Mouse (Mus musculus): ENCODE measurements around the gene Tmprss2.
"Not testable (repeated sequence)": the region's sequence is repeated elsewhere in the genome, so short reads cannot be mapped to it uniquely, and the experiment has no call there.

Gene Tmprss2

DNA sequence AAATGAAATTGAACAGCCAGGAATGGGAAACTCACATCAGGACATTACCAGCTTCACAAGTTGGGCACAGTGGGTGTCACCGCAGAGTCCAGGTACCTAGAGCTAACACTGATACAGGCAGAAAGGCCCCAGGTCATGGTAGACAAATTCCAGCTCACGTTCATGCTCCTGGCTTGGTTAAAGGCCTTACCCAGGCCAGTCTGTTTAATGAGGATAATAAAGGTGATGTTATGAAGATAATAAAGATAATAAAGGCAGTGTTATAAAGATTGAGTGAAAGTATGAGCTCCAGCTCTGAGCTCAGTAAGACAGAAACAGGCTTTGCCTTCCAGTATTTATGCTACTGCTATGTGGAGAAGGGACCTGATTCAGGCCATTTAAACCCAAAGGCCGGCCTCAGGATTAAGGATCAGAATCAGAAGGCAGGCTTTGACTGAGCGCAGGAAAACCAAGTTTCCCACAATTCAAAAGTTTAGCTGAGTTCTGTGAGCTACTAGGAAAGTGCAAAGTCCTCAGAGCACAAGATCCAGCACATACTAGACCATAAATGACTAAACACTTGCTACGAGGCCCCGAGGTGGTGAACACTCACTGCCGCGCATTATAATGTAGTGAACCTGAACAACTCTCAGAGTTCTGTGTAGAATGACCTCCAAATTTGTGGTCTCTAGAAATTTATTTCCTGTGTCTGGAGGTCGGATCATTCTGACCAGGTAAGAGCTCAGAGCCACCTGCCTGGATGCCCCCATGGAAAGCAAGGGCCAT, 4.9 kb downstream of the Tmprss2 start:
- H3K27me3 ChIP-seq (ENCODE audit: control insufficient read depth, insufficient read depth, low read length, poor library complexity, severe bottlenecking) = no peaks in the 10 kb centered on the region
- no peaks in the 10 kb centered on the region for H3K36me3 ChIP-seq (ENCODE audit: control insufficient read depth, insufficient read depth, low read length, poor library complexity, severe bottlenecking)
- no peak for DNase-seq (ENCODE audit: low read depth, low spot score)

DNA sequence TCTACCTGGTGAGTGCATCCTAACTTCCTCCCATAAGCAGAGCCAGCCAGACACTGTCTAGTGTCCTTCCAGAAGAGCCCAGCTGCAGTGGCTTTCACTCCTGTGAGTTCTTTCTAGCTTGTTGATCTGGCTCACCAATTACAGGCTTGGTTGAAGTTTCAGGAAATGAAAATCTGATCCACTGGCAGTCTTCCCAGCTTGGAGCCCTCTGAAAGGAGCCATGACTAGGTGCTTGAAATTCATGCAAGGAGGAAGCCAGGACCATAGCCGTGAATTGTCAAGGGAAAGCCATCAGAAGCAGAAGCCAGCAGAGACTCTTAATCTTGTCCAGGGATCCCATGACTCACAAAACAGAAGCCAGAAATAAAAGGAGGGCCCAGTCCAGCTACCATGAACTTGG, 8.7 kb downstream of the Tmprss2 start:
- no peaks in the 10 kb centered on the region for H3K27me3 ChIP-seq (ENCODE audit: control insufficient read depth, insufficient read depth, low read length, poor library complexity, severe bottlenecking)
- no peak for DNase-seq (ENCODE audit: low read depth, low spot score)
- H3K36me3 ChIP-seq (ENCODE audit: control insufficient read depth, insufficient read depth, low read length, poor library complexity, severe bottlenecking) = no peaks in the 10 kb centered on the region

DNA sequence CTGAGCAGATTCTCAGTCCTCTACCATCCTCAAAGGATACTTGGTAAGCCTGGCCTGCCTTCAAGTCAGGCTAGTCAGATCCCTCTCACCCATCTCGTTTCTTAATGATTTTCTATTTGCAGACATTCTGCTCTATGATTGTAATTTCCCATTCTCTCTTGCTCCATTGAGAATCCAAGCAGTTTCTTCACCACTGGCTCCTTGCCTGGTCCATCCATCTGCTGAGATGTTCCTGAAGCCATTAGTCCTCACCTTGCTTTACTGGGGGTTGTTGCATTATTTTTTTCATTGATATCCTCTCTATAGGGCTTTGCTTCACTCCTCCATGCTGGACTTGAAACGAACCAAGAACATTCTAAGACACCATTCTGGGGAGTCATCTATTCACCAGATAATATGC, 10.4 kb downstream of the Tmprss2 start:
- DNase-seq (ENCODE audit: low read depth, low spot score) = no peak
- Histone ChIP-seq H3K27me3 (ENCODE audit: control insufficient read depth, insufficient read depth, low read length, poor library complexity, severe bottlenecking) (no peaks in the 10 kb centered on the region), H3K36me3 (ENCODE audit: control insufficient read depth, insufficient read depth, low read length, poor library complexity, severe bottlenecking) (no peaks in the 10 kb centered on the region)

DNA sequence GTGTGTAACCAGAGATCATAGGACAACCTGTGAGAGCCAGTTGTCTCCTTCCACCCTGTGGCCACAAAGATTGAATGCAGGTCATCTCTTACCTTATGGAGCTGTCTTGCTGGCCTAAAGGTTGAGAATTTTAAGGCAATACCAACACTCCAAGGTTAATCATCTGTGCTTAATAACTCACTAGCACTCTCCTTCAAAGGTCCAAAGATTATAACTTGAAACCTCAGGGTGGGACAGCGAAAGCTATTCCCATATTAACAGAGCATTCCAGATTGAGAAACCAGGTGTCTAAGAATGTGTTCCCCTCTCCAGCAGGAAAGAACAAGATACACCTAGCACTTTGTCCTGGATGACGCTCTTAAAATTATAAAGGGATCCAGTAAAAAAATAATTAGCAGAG, 12.9 kb downstream of the Tmprss2 start:
- Histone ChIP-seq H3K36me3 (ENCODE audit: control insufficient read depth, insufficient read depth, low read length, poor library complexity, severe bottlenecking) (no peaks in the 10 kb centered on the region), H3K27me3 (ENCODE audit: control insufficient read depth, insufficient read depth, low read length, poor library complexity, severe bottlenecking) (no peaks in the 10 kb centered on the region)
- DNase-seq (ENCODE audit: low read depth, low spot score) = no peak

DNA sequence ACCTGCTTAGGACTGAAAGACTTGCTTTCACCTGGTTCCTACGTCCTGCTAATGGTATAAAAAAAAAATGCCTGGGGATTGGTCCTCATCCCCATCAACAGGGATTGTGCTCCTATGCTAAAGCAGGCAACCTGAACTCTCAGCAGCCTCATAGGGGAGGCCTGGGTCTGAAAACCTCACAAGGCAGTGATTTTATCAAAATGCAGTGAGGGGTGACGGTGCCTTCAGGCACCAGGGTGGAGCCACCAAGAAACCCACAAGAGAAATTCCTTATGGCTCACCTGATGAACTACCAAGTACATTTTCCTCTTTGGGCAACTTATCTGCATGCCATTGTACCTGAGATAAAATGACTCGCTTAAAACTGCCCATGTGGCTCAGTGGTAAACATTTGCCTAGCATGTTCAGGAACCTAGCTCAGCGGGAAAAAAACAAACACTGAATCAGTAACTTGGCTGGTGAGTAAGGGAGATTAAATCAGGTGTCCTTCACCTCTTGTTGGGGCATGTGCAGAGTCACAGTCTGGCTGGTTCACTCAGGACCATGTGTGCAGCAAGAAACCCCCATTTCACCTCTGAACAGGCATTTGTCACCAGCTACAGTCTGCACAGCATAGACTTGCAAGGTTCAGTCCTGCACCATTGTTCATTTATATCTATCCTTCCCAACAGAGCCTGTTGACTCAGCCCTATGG, 17.0 kb downstream of the Tmprss2 start:
- DNase-seq (ENCODE audit: low read depth, low spot score) = no peak
- no peaks in the 10 kb centered on the region for H3K27me3 ChIP-seq (ENCODE audit: control insufficient read depth, insufficient read depth, low read length, poor library complexity, severe bottlenecking)
- no peaks in the 10 kb centered on the region for H3K36me3 ChIP-seq (ENCODE audit: control insufficient read depth, insufficient read depth, low read length, poor library complexity, severe bottlenecking)

DNA sequence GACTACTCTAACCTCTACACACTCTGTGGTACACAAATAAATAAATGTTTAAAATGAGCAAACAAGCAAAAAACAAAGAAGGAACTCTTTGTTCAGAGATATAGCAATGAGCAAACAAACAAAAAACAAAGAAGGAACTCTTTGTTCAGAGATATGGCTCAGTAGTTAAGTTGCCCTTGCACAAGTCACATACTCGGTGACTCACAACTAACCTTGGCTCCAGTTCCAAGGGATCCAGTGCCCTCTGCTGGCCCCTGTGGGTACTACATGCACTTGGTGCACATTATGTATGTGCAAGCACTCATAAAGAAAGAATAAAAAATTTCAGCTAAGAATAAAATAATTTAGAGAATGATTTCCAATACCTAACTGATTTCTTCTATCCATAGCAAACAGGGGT, 17.9 kb downstream of the Tmprss2 start:
- peak; percentile 79 for DNase-seq (ENCODE audit: low read depth, low spot score)
- no peaks in the 10 kb centered on the region for H3K27me3 ChIP-seq (ENCODE audit: control insufficient read depth, insufficient read depth, low read length, poor library complexity, severe bottlenecking)
- no peaks in the 10 kb centered on the region for H3K36me3 ChIP-seq (ENCODE audit: control insufficient read depth, insufficient read depth, low read length, poor library complexity, severe bottlenecking)

DNA sequence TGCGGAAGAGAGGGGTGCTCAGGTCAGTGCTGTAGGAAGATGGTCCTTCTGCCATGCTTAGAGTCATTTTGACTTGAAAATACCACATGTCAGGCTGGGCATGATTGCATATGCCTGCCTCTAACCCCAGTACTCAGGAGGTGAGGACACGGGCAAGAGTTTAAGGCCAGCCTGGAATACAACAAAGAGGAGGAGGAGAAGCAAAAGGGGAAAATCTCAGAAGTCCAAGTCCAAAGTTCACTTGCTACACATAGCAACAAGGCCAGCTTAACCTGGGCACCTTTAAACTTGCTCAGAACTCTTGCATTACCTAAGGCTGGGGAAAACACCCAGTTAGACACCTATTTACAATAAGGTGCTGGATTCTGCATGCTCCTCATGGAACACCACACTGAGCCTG, 19.5 kb downstream of the Tmprss2 start:
- Histone ChIP-seq H3K27me3 (ENCODE audit: control insufficient read depth, insufficient read depth, low read length, poor library complexity, severe bottlenecking) (no peaks in the 10 kb centered on the region), H3K36me3 (ENCODE audit: control insufficient read depth, insufficient read depth, low read length, poor library complexity, severe bottlenecking) (no peaks in the 10 kb centered on the region)
- no peak for DNase-seq (ENCODE audit: low read depth, low spot score)

DNA sequence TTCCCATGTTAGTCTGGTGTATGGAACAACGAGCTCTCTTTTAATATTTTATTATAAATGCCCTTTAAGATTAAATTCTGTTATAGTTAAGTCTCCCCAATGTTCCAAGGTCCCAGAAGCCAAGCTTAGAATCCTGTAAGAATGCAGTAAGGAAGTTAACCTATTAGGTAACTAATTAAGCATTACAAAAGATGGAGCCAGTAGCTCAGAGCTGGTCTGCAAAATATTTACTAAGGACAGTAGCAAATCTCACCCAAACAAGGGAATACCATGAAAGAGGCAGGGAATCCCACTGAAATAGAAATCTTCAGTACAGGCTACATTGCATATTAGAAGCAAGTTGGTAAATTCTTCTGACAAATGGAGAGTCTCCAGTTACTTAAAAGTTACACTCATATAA, 28.1 kb downstream of the Tmprss2 start:
- H3K27me3 ChIP-seq (ENCODE audit: control insufficient read depth, insufficient read depth, low read length, poor library complexity, severe bottlenecking); DNase-seq (ENCODE audit: low read depth, low spot score); H3K36me3 ChIP-seq (ENCODE audit: control insufficient read depth, insufficient read depth, low read length, poor library complexity, severe bottlenecking): not testable (repeated sequence)

DNA sequence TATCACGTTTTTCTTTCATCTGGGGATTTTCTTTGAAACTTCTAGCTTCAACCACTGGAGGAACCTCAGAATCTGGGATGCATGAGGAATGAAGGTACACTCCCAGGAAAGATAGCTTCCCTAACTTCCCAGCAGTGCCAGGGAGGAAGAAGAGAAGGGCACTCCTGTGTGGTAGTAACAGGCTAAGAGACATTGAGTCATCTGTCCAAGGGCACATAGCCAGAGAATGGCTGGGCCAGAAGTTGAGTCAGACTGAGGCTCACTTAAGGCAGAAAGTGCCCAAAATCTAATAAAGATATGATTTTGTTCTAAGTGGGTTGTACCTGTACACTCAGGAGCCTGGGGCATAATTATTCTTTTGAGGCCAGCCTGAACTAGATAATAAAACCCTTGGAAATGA, 41.6 kb downstream of the Tmprss2 start:
- H3K36me3 ChIP-seq (ENCODE audit: control insufficient read depth, insufficient read depth, low read length, poor library complexity, severe bottlenecking) = no peaks in the 10 kb centered on the region
- no peaks in the 10 kb centered on the region for H3K27me3 ChIP-seq (ENCODE audit: control insufficient read depth, insufficient read depth, low read length, poor library complexity, severe bottlenecking)
- no peak for DNase-seq (ENCODE audit: low read depth, low spot score)

DNA sequence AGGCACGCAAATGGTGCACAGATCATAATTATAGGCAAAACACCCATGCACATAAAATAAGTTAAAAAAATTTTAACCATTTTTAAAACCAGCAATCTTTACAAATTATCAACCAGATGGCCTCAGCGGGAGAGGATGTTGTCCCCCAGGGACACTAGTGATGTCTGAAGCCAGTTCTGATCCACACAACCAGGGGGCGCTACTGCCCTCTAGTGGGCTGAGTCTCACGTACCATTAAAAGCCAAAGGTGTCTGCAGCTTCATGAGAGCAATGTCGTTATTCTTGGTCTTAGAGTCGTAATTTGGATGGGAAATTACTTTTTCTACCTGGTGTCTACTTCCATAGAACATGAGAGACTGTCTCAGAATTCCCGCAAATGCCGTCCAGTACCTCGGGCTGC, 42.3 kb downstream of the Tmprss2 start:
- Histone ChIP-seq H3K36me3 (ENCODE audit: control insufficient read depth, insufficient read depth, low read length, poor library complexity, severe bottlenecking) (no peaks in the 10 kb centered on the region), H3K27me3 (ENCODE audit: control insufficient read depth, insufficient read depth, low read length, poor library complexity, severe bottlenecking) (no peaks in the 10 kb centered on the region)
- no peak for DNase-seq (ENCODE audit: low read depth, low spot score)

DNA sequence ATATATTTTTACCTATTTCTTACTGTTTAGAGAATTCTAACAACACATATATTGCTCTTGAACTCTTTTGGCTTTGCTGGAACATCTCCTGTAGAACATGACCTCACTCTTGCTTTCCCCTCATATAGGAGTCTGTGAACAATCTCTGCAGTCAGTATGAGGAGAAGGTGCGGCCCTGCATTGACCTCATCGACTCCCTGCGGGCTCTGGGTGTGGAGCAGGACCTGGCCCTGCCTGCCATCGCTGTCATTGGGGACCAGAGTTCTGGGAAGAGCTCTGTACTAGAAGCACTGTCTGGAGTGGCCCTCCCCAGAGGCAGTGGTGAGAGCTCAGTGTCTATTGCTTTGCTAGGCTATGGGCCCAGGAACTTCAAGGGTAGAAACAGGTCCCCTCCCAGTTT, 66.7 kb downstream of the Tmprss2 start:
- DNase-seq (ENCODE audit: low read depth, low spot score) = no peak
- no peaks in the 10 kb centered on the region; the same call in 1 of the 2 replicates for H3K36me3 ChIP-seq (ENCODE audit: control insufficient read depth, insufficient read depth, low read length, poor library complexity, severe bottlenecking)
- H3K27me3 ChIP-seq (ENCODE audit: control insufficient read depth, insufficient read depth, low read length, poor library complexity, severe bottlenecking) = no peaks in the 10 kb centered on the region

DNA sequence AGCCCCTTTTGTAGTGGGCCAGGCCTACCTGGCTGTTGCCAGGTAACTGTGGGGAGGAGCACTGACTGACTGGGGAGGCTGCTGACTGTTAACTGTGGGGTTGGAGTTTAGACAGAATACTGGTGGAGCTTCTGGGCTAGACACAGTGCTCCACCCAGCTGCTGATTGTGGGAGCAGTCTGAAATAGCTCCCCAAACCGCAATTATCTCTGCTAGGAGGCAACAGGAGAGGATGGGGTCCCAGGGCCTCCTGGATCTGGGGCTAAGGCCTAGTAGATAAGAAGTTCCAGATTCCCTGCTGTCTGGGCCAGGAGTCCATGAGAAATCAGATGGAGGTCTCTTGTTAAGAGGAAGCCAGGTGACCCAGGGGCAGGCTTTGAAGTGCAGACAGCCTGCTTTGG, 74.1 kb downstream of the Tmprss2 start:
- H3K27me3 ChIP-seq (ENCODE audit: control insufficient read depth, insufficient read depth, low read length, poor library complexity, severe bottlenecking) = no peaks in the 10 kb centered on the region
- no peaks in the 10 kb centered on the region for H3K36me3 ChIP-seq (ENCODE audit: control insufficient read depth, insufficient read depth, low read length, poor library complexity, severe bottlenecking)
- DNase-seq (ENCODE audit: low read depth, low spot score) = no peak

DNA sequence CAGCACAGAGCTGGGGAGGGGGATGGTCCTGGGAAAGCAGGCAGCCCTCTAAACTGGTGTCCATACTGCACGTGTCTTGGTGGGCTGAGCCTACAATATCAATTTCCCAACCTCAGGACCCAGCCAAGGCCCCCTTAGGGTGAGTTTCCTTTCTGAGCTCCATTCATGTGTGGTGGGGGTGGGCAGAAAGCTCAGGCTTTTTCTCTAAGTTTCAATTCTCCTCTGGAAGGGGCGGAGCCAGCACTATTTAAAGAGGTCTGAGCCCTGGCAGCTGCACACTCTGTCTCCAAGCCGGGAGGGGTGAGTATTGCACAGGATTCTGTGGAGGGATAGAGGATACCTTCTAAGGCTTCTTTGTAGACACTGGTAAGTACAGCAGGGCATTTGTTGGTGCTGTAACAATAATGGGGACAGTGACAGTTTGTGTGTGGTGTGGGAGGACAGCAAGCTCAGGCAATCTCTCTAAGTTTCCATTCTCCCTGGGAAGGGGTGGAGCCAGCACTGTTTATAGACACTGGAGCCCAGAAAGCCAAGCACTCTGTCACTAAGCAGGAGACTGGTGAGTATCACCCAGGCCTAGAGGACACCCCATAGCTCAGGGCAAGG, 75.1 kb downstream of the Tmprss2 start:
- H3K27me3 ChIP-seq (ENCODE audit: control insufficient read depth, insufficient read depth, low read length, poor library complexity, severe bottlenecking) = no peaks in the 10 kb centered on the region
- DNase-seq (ENCODE audit: low read depth, low spot score) = peak; percentile 59

DNA sequence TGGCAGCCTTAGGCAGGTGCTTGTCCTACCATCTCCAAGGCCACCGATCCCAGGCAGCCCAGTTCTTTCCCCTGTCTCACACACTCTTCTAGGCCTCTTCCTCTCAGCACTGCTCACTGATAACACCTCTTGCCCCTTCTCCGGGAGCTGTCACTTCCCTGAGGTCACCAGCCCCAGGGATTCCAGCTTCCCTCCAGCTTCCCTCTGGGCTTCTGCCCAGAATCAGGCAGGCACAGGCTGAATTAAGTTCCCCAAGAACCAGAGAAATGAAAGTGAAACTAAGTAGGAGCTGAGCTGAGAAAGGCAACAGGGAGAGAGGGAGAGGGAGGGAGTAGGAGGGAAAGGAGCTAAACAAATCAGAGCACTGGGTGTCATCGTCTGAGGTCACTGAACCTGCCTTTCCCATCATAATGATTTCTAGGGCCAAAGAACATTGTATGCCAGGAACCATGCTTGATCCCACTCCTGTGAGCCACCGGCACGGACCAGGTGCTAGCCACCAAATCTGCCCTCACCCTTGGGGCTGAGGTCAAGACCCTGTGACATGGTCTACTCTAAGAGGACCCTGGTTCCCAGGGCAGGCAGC, 76.0 kb downstream of the Tmprss2 start:
- no peaks in the 10 kb centered on the region for H3K36me3 ChIP-seq (ENCODE audit: control insufficient read depth, insufficient read depth, low read length, poor library complexity, severe bottlenecking)
- no peaks in the 10 kb centered on the region for H3K27me3 ChIP-seq (ENCODE audit: control insufficient read depth, insufficient read depth, low read length, poor library complexity, severe bottlenecking)
- peak; percentile 31 for DNase-seq (ENCODE audit: low read depth, low spot score)

More for the DNA sequence above, 75.1 kb downstream of the Tmprss2 start:
- H3K36me3 ChIP-seq (ENCODE audit: control insufficient read depth, insufficient read depth, low read length, poor library complexity, severe bottlenecking) = no peaks in the 10 kb centered on the region

DNA sequence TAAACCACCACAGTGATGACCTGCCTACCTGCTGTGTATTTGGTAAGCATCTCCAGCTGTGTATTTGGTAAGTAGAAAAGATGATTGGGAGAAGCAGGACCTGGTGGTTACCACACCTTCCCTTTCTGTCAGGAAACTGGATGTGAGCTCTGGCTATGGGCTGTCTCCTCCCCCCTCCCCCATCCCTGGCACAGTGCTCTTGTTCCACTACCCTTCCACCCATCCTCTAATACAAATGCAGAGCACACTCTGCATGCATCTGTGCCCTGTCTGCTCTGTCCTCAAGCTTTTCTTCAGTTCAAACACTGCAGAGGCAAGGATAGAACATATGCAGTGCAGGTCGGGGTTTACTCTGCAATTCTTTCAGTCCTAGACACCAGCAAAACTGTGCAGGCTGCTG, 76.5 kb downstream of the Tmprss2 start:
- Histone ChIP-seq H3K36me3 (ENCODE audit: control insufficient read depth, insufficient read depth, low read length, poor library complexity, severe bottlenecking) (no peaks in the 10 kb centered on the region), H3K27me3 (ENCODE audit: control insufficient read depth, insufficient read depth, low read length, poor library complexity, severe bottlenecking) (no peaks in the 10 kb centered on the region)
- DNase-seq (ENCODE audit: low read depth, low spot score) = no peak

Data from splenic B cell, adult 2 months (primary cell).